Mouse (Mus musculus) fat pad, adult 2 months (tissue): ENCODE measurements at regions not wholly inside any gene's neighbourhood (a gene's known extent, or its start where the extent isn't known, plus 50 kb on each side); places are given as distances from the start of the nearest gene placed in this dataset.

ENCODE experiments used
- DNase-seq: peaks from one replicate; pipeline ENCODE4 v3.0.0-alpha.2; 2011; ENCODE audit warnings: low read depth, low spot score; ENCODE audit errors: extremely low read depth

- peak; percentile 40 for DNase-seq
These were observed 593.1 kb upstream of the Acvr2a start for GRCm38 (mm10) chr2:48220771-48221170.

- no peak for DNase-seq
These were observed 590.7 kb upstream of the Acvr2a start for GRCm38 (mm10) chr2:48223084-48223799.

GRCm38 (mm10) chr2:48250174-48250573 is 563.7 kb upstream of the Acvr2a start:
- no peak for DNase-seq

- no peak for DNase-seq
These were observed 553.6 kb upstream of the Acvr2a start for GRCm38 (mm10) chr2:48260299-48260698.
